Mouse (Mus musculus) spleen, adult 2 months (tissue): ENCODE results near the gene Dbf4. TPM values are rescaled to one million over a fixed set of nuclear protein-coding genes. Genes with fewer than 3 reads are reported as not detected.

Source experiments
- DNase-seq, 2 experiments: peaks; one replicate each; pipeline versions ENCODE4 v3.0.0 to v3.0.0-alpha.2; 2012 to 2021; ENCODE audit warnings: low spot score in 2 of 2, low read depth in 1 of 2
- H3K27ac ChIP-seq: fragments of 200-500 bp; 2 replicates; pipeline ENCODE4 v1.5.1; 2012; ENCODE audit warnings: low read length, inconsistent platforms; ENCODE audit not compliant: insufficient read depth
- H3K27me3 ChIP-seq: fragments of 200-500 bp; 2 replicates; pipeline ENCODE4 v1.6.1; 2012; ENCODE audit warnings: mild to moderate bottlenecking, moderate library complexity, low read length, inconsistent platforms; ENCODE audit not compliant: control insufficient read depth, insufficient read depth
- H3K36me3 ChIP-seq: fragments of 200-500 bp; 2 replicates; pipeline ENCODE4 v1.6.1; 2012; ENCODE audit warnings: mild to moderate bottlenecking, low read length, inconsistent platforms; ENCODE audit not compliant: control insufficient read depth, insufficient read depth
- H3K4me1 ChIP-seq: fragments of 200-500 bp; 2 replicates; pipeline ENCODE4 v1.6.1; 2011; ENCODE audit warnings: inconsistent platforms; ENCODE audit not compliant: control insufficient read depth, insufficient read depth, insufficient read length
- H3K4me3 ChIP-seq: fragments of 200-500 bp; 2 replicates; pipeline ENCODE4 v1.5.1; 2011; ENCODE audit warnings: mild to moderate bottlenecking, inconsistent platforms; ENCODE audit not compliant: insufficient read depth, insufficient read length; ENCODE audit errors: extremely low read depth
- CTCF ChIP-seq: fragments of 200-500 bp; IDR thresholded peaks from 2 replicates; pipeline ENCODE4 v1.5.1; 2011; ENCODE audit warnings: mild to moderate bottlenecking, inconsistent platforms; ENCODE audit not compliant: insufficient read depth, insufficient read length, insufficient replicate concordance; ENCODE audit errors: extremely low read depth
- POLR2A ChIP-seq: fragments of 200-500 bp; IDR thresholded peaks from 2 replicates; pipeline ENCODE4 v1.6.1; 2011; ENCODE audit warnings: low read depth, low read length, inconsistent platforms
- WGBS: fragments of 180-500 bp; shearing (Covaris S2); methylation state at CpG from one replicate; pipeline ENCODE4 v1.1.7; 2018; 5-methylcytosine and 5-hydroxymethylcytosine counted together
- polyA plus RNA-seq: library from polyadenylated mRNA; depleted of rRNA; stranded (reverse); fragments of >200 nt; gene quantifications from 2 replicates; pipeline ENCODE4 v1.2.3, GENCODE M21; 2012

The Dbf4 gene
- polyA plus RNA-seq, 1 experiment, result 3.4 TPM

- Histone ChIP-seq H3K27me3 (no peaks in the 10 kb centered on the region), H3K27ac (no peak overlapping the region), H3K36me3 (peaks cover 3% of the 10 kb centered on the region), H3K4me3 (no peak overlapping the region), H3K4me1 (no peaks in the 10 kb centered on the region)
- DNase-seq, result no peak
- TF ChIP-seq POLR2A, result no peak
- TF ChIP-seq CTCF, result no peak
- 94% methylated on average over 13 of the region's 13 CpGs for WGBS
Observed at GRCm38 (mm10) chr5:8397587-8398249, 24.8 kb downstream of the Dbf4 start.

GRCm38 (mm10) chr5:8393891-8394583 lies 28.5 kb downstream of the Dbf4 start:
- no peak for TF ChIP-seq POLR2A
- TF ChIP-seq CTCF, result no peak
- Histone ChIP-seq H3K4me3 (no peak overlapping the region), H3K27ac (no peak overlapping the region), H3K36me3 (peaks cover 3% of the 10 kb centered on the region), H3K4me1 (no peaks in the 10 kb centered on the region), H3K27me3 (no peaks in the 10 kb centered on the region)
- DNase-seq, result no peak
- WGBS, result 90% methylated on average over 1 of the region's 1 CpGs

GRCm38 (mm10) chr5:8374297-8374906 lies 48.1 kb downstream of the Dbf4 start:
- H3K4me1 ChIP-seq, result no peaks in the 10 kb centered on the region
- no peak overlapping the region for H3K27ac ChIP-seq
- no peaks in the 10 kb centered on the region for H3K36me3 ChIP-seq
- TF ChIP-seq CTCF (no peak), POLR2A (no peak)
- H3K4me3 ChIP-seq, result no peak overlapping the region
- no peak for DNase-seq
- WGBS, result 84% methylated on average over 5 of the region's 5 CpGs
- no peaks in the 10 kb centered on the region for H3K27me3 ChIP-seq

GRCm38 (mm10) chr5:8373415-8373814 lies 49.1 kb downstream of the Dbf4 start:
- no peak for DNase-seq
- 82% methylated on average over 4 of the region's 4 CpGs for whole genome bisulfite sequencing
- no peak for TF ChIP-seq POLR2A
- TF ChIP-seq CTCF, result no peak
- Histone ChIP-seq H3K27ac (no peak overlapping the region), H3K36me3 (no peaks in the 10 kb centered on the region), H3K4me1 (no peaks in the 10 kb centered on the region), H3K27me3 (no peaks in the 10 kb centered on the region), H3K4me3 (no peak overlapping the region)

GRCm38 (mm10) chr5:8368781-8369180 lies 53.7 kb downstream of the Dbf4 start:
- DNase-seq, result no peak
- 79% methylated on average over 5 of the region's 5 CpGs for WGBS
- no peak for TF ChIP-seq CTCF
- no peak for TF ChIP-seq POLR2A
- Histone ChIP-seq H3K4me3 (no peak overlapping the region), H3K36me3 (no peaks in the 10 kb centered on the region), H3K27me3 (peaks cover 7% of the 10 kb centered on the region), H3K4me1 (peaks cover 2% of the 10 kb centered on the region; the same call in 1 of the 2 replicates), H3K27ac (no peak overlapping the region)

GRCm38 (mm10) chr5:8368328-8368692 lies 54.2 kb downstream of the Dbf4 start:
- Histone ChIP-seq H3K4me3 (no peak overlapping the region), H3K4me1 (peaks cover 2% of the 10 kb centered on the region; the same call in 1 of the 2 replicates), H3K36me3 (no peaks in the 10 kb centered on the region), H3K27me3 (peaks cover 7% of the 10 kb centered on the region), H3K27ac (no peak overlapping the region)
- DNase-seq, result no peak
- no peak for TF ChIP-seq CTCF
- TF ChIP-seq POLR2A, result no peak
- 65% methylated on average over 7 of the region's 7 CpGs for WGBS
